Mouse (Mus musculus): ENCODE measurements around the gene Lipk.

The Lipk gene

DNA sequence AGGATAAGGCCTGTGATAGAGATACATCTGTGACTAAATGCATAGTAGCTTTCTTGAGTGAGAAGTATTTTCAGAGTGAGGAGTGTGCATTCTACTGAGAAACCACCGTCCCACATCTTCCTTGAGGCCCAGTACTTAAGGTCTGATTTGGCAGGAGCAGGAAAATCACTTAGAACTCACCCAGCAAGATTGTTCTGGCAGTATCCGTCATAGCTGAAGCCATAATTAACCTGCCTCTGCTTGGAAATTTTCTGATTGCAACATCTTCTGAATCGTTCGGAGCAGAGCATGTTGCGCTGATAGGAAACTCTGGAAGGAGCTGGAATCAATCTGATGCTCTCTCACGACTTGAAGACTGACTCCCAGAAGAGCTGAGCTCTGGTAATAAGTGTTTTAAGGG, at the start of gene Lipk:
Gene Lipk (plus strand): TSS at position 289 of the 400 bp plus-strand sequence.
- no peak for DNase-seq (ENCODE audit: low spot score in 2 of 2)

DNA sequence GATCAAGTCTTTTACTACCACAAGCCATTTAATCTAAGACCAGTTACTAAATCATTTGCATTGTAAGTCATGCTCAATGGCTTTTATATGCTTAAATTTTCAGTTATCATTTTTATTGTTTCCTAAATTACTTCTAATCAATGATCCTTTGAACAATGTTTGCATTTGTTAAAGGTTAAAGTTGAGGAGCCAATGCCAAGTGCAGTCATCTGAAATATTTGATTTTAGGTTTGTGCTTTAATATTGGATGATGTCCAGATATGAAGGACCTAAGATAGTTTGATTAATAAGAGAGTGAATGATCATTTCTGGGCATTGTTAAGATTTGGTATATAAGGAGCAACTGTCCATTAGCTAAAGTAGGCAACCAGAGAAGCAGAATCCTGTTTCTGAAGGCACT, 47.2 kb upstream of the Lipk start, which contains the start of gene Lipf:
Gene Lipf (plus strand): TSS at position 301 of the 400 bp plus-strand sequence.
- DNase-seq (ENCODE audit: low spot score in 2 of 2), result no peak

DNA sequence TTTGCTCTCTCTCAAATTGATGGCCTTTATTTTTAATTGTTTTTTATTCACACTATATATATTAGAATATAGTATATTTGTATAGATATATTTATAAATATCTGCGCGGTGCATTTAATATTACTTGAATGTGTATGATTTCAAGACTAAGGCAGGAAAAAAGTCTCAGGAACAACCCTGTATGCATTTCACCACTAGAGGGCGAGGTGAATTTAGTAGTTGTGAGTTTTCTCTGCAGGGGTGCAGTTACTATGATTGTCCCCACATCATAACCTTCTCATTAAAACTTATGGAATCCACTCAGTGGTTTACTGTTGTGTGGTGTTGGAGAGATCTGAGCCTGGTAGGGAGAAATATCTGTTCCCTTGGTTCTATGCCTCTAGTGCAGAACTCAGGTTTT, 29.1 kb upstream of the Lipk start:
- no peak for DNase-seq (ENCODE audit: low spot score in 2 of 2)

DNA sequence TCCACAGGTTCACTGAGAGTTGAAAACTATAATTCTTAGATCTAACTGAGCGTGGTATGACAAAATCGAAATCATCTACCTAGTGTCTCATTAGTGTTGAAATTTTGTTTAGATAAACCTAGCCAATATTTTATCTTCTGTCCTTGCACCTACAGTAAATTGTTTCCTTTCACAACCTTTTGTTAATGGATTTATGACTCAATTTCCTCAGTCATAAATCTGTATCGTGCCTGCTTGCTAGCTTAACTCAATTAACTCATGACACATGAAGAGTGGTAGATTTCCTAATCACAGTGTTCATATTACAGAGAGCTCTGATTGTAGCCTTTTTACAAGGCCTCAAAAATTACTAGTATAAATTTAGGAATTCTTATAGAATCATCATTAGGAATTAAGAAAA, 25.0 kb upstream of the Lipk start:
- DNase-seq (ENCODE audit: low spot score in 2 of 2), result no peak

DNA sequence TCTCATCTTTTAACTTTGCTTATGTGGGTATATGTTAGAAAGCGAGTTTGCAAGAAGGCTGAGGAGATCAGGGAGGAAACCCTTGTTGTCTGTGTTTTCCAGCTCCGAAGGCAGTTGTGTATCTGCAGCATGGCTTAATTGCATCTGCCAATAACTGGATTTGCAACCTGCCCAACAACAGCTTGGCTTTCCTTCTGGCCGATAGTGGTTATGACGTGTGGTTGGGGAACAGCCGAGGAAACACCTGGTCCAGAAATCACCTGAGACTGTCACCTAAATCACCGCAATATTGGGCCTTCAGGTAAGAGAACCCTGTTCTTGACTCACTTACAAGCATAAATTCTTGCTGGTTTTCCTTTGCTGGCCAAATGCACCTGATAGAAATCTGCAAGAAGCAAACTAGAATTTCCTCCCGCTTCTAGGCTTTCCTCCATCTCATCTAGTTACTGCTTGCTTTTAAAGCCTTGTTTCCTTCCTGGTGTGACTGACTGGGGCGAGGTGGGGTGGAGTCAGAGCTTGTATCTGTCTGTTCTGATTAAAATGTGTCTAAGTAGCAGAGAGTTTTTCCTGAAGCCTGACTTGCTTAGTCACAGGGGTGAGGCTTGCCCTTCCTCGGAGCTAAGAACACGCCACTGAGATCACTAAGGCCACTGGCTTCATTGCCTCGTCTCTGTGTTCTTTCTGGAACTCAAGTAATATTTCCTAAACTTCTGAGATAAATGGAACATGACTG, 13.5 kb downstream of the Lipk start:
- DNase-seq (ENCODE audit: low spot score in 2 of 2), result no peak

DNA sequence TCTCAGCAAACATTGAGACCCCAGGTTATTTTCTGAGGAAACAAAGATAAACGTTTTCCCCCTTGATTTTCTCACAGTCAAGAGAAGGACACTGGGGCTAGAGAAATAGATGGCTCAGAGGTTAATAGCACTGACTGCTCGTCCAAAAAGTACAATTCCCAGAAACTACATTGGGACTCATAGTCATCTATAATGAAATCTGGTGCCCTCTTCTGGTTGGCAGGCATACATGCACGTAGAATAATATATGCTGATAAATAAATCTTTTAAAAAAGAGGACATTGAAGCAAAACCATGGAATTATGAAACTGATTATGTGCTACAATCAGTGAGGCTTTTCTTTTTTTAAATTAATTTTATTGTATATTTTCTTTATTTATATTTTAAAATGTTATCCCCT, 14.7 kb downstream of the Lipk start:
- no peak for DNase-seq (ENCODE audit: low spot score in 2 of 2)

DNA sequence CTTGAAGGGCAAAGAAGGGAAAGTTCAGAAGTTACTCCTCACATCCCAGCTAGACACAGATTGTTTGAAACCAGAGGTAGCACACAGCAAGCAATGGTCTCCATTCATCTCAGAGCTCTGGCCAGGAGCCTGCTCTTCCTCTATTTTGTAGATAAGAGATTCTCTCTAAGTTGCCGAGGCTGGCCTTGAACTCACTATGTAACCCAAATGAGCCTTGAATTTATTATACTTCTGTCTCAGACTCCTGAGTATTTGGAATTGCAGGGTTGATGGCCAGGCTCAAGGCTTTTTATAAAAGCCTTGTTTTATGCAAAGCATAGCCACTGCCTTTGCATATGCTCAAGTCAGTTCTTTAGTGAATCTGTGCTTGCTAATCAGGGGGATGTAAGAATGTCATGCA, 31.6 kb downstream of the Lipk start:
- no peak for DNase-seq (ENCODE audit: low spot score in 2 of 2)

DNA sequence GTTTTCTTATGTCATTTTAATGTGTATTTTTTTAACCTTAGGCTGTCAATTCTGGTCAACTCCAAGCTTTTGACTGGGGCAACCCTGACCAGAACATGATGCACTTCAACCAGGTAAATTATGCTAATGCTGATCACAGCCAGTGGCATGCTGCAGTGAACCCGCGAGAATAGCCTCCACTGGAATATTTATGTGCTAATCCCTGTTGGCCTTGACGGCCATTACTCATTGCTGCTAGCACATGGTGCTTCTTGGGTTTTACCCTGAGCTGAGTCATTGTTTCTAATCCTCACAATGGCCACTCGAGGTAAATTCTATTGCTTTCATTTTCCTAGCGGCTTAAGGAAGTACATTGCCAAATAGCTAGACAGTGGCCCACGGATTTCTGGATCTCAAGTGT, 34.9 kb downstream of the Lipk start:
- DNase-seq (ENCODE audit: low spot score in 2 of 2), result no peak

DNA sequence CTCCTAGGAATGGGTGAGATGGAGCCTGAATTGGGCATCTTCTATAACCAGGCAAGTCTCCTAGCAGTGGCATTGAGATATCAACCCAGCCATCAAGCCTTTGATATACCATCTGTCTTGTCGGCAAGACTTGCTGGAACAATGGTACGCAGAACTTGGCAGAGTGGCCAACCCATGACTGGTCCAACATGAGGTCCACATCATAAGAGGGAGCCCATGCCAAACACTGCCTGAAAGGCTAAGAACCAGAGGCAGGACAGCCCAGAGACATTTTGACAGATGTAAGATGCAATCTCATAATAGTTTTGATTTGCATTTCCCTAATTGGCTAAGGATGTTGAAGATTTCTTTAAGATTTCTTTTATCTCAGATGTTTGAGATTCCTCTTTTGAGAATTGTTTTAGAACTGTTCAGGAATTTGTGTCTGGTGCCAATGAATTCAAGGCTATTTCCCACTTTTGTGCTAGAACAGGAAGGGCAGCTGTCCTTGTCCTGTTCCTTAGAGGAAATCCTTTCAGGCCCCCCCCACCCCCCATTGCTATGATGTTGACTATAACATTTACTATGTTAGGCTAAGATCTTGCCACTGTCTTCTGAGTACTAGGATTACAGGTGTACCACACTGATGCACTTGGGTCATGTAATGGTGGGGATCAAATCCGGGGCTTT, 41.4 kb downstream of the Lipk start:
- DNase-seq (ENCODE audit: low spot score in 2 of 2), result no peak

DNA sequence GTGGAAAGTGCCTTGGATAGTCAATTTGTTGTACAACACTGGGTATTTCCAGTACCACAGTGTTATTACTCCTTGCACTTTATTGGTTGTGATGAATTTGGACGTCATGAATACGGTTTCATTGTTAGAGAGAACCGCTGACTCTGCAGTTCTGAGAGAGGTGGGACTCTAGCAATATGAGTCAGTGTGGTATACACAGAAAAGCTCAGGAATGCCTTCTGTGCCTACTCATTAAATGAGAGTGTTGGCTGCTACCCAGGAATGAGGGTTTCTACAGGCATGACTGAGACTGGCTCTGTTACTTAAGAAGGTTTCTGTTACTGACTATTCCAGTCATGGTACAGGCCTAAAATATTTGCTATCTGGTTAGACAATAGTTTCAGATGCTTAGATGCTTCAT, 43.4 kb downstream of the Lipk start:
- no peak for DNase-seq (ENCODE audit: low spot score in 2 of 2)

DNA sequence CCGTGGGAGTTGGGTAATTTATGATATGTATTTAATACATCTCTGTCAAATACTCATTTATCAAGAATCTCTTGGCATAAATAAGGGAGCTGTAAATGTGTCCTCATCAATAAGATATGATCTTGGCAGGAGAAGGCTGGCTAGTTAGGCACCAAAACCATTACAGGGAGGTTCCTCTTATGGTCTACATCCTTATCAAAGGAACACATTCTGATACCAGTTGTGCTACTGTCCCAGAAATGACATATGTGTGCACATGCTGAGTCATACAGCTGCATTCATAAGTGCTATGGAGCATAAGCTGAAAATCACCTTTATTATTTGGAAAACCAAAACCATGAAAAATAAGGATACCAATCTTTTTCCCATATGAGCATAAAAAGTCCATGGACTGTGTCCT, 55.5 kb downstream of the Lipk start:
- no peak for DNase-seq (ENCODE audit: low spot score in 2 of 2)

DNA sequence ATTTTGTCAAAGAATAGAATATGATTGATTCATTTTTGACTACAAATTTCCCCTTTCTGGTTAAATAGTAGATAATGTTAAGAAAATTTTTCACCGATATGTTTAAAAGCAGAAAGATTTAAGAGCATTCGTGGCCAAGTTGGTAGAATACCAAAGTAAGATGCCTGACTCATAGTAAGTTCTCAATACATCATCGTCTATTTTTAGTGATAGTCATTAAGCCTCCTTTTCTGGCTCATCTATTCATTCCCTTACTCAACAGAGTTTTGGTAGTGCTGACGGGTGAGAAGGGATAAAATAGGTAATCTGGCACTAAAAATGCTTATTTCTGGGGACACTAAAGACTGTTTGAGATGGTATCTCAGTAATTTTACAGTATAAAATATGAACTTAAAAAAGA, 56.0 kb downstream of the Lipk start:
- no peak for DNase-seq (ENCODE audit: low spot score in 2 of 2)

DNA sequence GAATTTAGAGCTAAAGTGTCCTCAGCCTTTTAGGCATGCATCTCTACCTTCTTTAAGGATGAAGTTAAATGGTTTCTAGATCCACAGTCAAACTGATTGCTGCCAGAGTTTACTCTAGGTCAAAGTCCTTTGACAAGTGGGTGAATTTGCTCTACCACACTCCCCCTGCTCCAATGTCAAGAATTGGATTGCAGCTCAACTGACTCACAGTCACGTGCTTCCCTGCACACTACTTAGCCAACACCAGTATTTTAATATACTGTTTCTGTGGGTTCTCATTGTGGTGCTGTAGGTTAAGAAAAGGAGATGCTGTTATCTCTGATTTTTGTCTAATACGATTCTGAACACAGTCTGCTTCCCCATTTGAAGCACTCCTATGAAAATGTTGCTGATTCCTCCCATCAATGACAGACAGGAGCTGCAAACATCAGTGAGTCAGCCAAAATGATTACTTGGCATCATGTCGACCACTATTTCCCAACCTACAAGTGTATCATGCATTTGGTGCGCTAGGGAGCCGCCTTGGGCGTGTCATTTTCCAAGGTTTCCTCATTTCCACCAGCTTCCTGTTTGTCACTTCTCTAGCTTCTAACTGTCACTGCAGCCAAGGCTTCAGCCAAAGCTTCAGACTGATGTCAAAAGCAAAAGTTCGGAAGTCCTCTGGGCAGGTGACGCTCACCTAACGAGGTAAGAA, 58.8 kb downstream of the Lipk start, which contains the start of gene Lipn:
Gene Lipn (plus strand): TSS at position 580 of the 694 bp plus-strand sequence.
- no peak for DNase-seq (ENCODE audit: low spot score in 2 of 2)

DNA sequence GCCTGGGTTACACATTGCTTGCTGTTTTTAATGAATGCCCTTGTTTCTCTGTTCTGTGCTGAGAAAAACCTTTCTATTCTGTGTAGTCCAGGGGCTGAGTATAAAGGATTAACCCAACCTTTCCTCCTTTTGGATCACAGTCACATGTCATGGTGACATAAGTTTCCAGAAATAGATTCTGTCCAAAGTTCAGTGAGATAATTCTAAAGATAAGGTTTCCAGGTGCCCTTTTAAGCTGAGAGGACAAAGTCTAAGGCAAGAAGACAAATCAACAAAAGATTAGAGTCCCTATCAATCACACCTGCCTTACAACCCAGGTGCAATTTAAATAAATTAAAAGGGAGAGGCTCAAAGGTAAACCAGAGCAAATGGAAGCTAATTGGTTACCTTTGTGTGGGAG, 66.1 kb downstream of the Lipk start:
- DNase-seq (ENCODE audit: low spot score in 2 of 2), result no peak

DNA sequence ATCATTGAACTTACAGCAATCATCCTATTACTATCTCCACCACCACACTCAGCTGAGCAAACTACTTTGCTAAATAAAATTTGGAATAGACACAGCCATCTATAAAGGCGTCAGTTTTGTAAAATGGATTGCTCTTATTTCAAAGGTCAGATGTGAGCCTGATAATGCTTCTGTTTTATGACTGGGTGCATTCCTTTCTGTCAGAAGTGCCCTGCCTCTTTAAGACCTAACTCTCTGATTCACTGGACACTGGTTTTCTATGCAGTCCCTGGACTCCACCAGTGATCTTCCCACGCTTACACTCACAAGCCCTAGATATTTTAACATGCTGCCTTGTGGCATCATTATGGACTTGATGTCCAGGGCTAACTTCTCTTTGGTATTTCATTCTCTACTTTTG, 70.0 kb downstream of the Lipk start:
- DNase-seq (ENCODE audit: low spot score in 2 of 2), result no peak

DNA sequence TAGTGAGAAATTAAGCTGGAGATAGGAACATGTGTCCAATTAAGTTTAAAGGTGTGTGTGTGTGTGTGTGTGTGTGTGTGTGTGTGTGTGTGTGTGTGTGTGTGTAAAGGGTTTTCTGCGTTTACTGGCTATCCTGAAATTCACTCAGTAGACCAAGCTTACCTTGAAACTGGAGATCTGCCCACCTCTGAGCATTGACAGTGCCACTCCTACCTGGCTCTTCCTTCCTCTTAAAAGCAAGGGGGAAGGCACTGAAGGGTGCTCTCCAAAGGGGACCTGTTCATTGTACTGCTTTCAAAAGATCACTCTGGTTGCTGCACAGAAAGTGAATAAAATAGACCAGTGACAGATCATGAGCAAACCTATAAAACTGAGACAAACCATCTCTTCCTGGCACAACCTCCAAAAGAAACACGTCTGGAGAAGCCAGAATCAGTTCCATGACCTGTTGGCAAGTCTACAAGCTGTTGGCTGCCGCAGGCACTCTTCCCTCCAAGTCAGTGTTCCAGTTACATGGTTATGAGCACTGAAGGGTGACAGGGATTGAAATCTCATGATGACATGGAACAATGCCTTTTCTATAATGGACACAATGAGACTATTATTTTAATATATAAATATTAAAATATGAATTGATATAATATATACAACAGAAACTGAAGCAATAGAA, 81.1 kb downstream of the Lipk start:
- DNase-seq (ENCODE audit: low spot score in 2 of 2), result no peak

DNA sequence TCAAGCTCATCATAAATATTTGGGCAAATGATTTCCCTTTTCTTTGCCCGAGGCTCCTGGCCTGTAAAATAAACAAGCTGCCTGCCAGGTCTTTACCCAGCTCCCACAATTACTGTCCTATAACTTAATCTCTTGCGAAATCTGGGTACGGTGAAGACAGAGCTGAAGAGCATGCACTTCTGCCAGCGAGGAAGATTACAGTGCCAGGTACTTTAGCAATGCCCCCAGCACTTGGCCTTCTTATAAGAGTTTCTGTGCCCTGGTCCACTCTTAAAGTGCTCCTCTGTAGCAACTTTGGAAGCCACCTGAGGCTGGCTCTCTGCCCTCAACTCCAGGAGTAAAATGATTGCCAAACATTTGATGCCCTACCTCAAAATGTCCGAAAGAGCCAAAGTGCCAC, 87.3 kb downstream of the Lipk start:
- no peak for DNase-seq (ENCODE audit: low spot score in 2 of 2)

DNA sequence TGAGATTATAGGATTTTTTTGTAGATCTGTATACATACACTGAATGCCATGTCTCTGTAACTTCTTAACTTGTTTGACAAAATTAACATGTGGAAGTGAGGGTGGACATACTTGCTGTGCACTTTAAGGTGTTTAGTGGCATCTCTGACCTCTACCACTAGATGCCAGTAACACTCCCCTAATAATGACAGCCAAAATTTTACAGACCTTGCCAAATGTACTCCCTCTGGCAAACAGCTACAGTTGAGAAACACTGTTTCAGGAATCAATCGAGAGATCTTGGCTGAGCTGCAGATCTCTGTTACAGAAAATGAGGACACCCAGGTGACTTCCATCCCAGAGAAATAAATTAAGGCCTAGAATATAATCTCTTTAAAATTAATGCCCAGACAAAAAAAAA, 88.1 kb downstream of the Lipk start:
- no peak for DNase-seq (ENCODE audit: low spot score in 2 of 2)
